ENCODE assay signal across 8 mouse cellular contexts in genomic region chr11:51658705-51659104, GRCm38 (mm10). TPM values are rescaled to one million over a fixed set of nuclear protein-coding genes. Genes with fewer than 3 reads are reported as not detected.
A peak's percentile ranks its signal among the peaks of the same experiment; 100 is the strongest.
DNase-seq lines count a peak whose midpoint lies in the region; ATAC-seq and TF ChIP-seq lines count a peak whose summit lies in the region.

No protein-coding gene starts in this region.

- no peaks in the 10 kb centered on the region for H3K36me3 ChIP-seq in hindbrain, embryonic 13.5 days
- no peaks in the 10 kb centered on the region for H3K36me3 ChIP-seq in hindbrain, embryonic 10.5 days
- H3K36me3 ChIP-seq in E14TG2a.4 (ENCODE audit: insufficient read depth, low read length): peaks cover 44% of the 10 kb centered on the region
- no peaks in the 10 kb centered on the region for H3K36me3 ChIP-seq in embryonic facial prominence, embryonic 15.5 days
- peaks cover 9% of the 10 kb centered on the region; the same call in 1 of the 2 replicates for H3K36me3 ChIP-seq in limb, embryonic 10.5 days

- H3K9ac ChIP-seq in hindbrain, embryonic 13.5 days: no peak overlapping the region
- H3K9ac ChIP-seq in embryonic facial prominence, embryonic 15.5 days: no peak overlapping the region

- H3K4me3 ChIP-seq in hindbrain, embryonic 13.5 days: no peak overlapping the region
- no peak overlapping the region for H3K4me3 ChIP-seq in hindbrain, embryonic 10.5 days
- peak overlapping the region; percentile 37 for H3K4me3 ChIP-seq in E14TG2a.4 (replicated peaks; ENCODE audit: low read length)
- H3K4me3 ChIP-seq in embryonic facial prominence, embryonic 15.5 days (replicated peaks): no peak overlapping the region
- H3K4me3 ChIP-seq in limb, embryonic 10.5 days: no peak overlapping the region

- no peak for TF ChIP-seq CTCF in E14TG2a.4 (conservative IDR thresholded peaks at IDR 0.05; ENCODE audit: low read length)

- 72% methylated on average over 6 of the region's 6 CpGs for WGBS in hindbrain, embryonic 13.5 days
- WGBS in hindbrain, embryonic 10.5 days: 79% methylated on average over 6 of the region's 6 CpGs
- WGBS in embryonic facial prominence, embryonic 15.5 days: 15% methylated on average over 6 of the region's 6 CpGs
- 73% methylated on average over 6 of the region's 6 CpGs for WGBS in limb, embryonic 10.5 days

- peaks cover 9% of the 10 kb centered on the region; the same call in 1 of the 2 replicates for H3K4me1 ChIP-seq in hindbrain, embryonic 13.5 days (replicated peaks)
- H3K4me1 ChIP-seq in hindbrain, embryonic 10.5 days (replicated peaks): peaks cover 6% of the 10 kb centered on the region; the same call in 1 of the 2 replicates
- H3K4me1 ChIP-seq in E14TG2a.4 (replicated peaks; ENCODE audit: low read depth, low read length): peaks cover 84% of the 10 kb centered on the region
- peaks cover 33% of the 10 kb centered on the region for H3K4me1 ChIP-seq in embryonic facial prominence, embryonic 15.5 days
- H3K4me1 ChIP-seq in limb, embryonic 10.5 days: peaks cover 19% of the 10 kb centered on the region

- no peak overlapping the region for H3K4me2 ChIP-seq in hindbrain, embryonic 13.5 days
- 0 out of 2 replicates have a peak overlapping the region, but pooled peaks have one; percentile 8 for H3K4me2 ChIP-seq in embryonic facial prominence, embryonic 15.5 days (replicated peaks)

- peak; percentile 71; the same call in 1 of the 2 replicates for ATAC-seq in hindbrain, embryonic 13.5 days (ENCODE audit: low FRiP score)
- peak; percentile 80 for ATAC-seq in embryonic facial prominence, embryonic 15.5 days (ENCODE audit: insufficient number of reproducible peaks, low FRiP score, low TSS enrichment, low read depth)

- peak overlapping the region; percentile 41 for H3K27ac ChIP-seq in hindbrain, embryonic 13.5 days
- no peak overlapping the region; the same call in 1 of the 2 replicates for H3K27ac ChIP-seq in hindbrain, embryonic 10.5 days
- peak overlapping the region; percentile 72 for H3K27ac ChIP-seq in embryonic facial prominence, embryonic 15.5 days (replicated peaks)
- H3K27ac ChIP-seq in limb, embryonic 10.5 days: peak overlapping the region; percentile 17

- H3K9me3 ChIP-seq in hindbrain, embryonic 13.5 days: no peaks in the 10 kb centered on the region
- H3K9me3 ChIP-seq in hindbrain, embryonic 10.5 days: no peaks in the 10 kb centered on the region
- H3K9me3 ChIP-seq in E14TG2a.4 (ENCODE audit: low read length): peaks cover 10% of the 10 kb centered on the region
- H3K9me3 ChIP-seq in embryonic facial prominence, embryonic 15.5 days (replicated peaks): no peaks in the 10 kb centered on the region
- H3K9me3 ChIP-seq in limb, embryonic 10.5 days (replicated peaks): no peaks in the 10 kb centered on the region

- H3K27me3 ChIP-seq in hindbrain, embryonic 13.5 days: 0 out of 2 replicates have a peak, but pooled peaks cover 3% of the 10 kb centered on the region
- no peaks in the 10 kb centered on the region for H3K27me3 ChIP-seq in hindbrain, embryonic 10.5 days (ENCODE audit: insufficient read depth, poor library complexity, severe bottlenecking)
- H3K27me3 ChIP-seq in E14TG2a.4 (ENCODE audit: insufficient read depth, low read length): no peaks in the 10 kb centered on the region
- H3K27me3 ChIP-seq in embryonic facial prominence, embryonic 15.5 days: no peaks in the 10 kb centered on the region
- no peaks in the 10 kb centered on the region for H3K27me3 ChIP-seq in limb, embryonic 10.5 days (ENCODE audit: low read depth, poor library complexity, severe bottlenecking)

- no peak for DNase-seq in hindbrain, embryonic 10.5 days (ENCODE audit: low spot score)
- DNase-seq in limb, embryonic 10.5 days (ENCODE audit: low spot score): no peak
- no peak for DNase-seq in cerebellum, postnatal 14 days
- DNase-seq in right cerebral cortex, postnatal 36 days (ENCODE audit: low spot score in 2 of 2): no peak
- no peak for DNase-seq in layer of hippocampus, adult 11-12 months (ENCODE audit: low spot score)

RNA-seq across cellular contexts. Expression of gene D930048N14Rik, which starts 8.0 kb away (rescaled TPM):
- polyA plus RNA-seq in hindbrain, embryonic 13.5 days (2015; fragmentation: Nextera tagmentation; extraction: Ambion mirVana): 0.63 and 0.83 TPM in 2 replicates
- 0.82 and 1.3 TPM in 2 replicates for polyA plus RNA-seq in hindbrain, embryonic 10.5 days (2016; fragmentation: Nextera tagmentation; extraction: Ambion mirVana)
- 4.5 and 5.2 TPM in 2 replicates for polyA plus RNA-seq in embryonic facial prominence, embryonic 15.5 days (2015; fragmentation: Nextera tagmentation; extraction: Ambion mirVana)
- 3.2 and 4.1 TPM in 2 replicates for polyA plus RNA-seq in limb, embryonic 10.5 days (2016; fragmentation: Nextera tagmentation; extraction: Ambion mirVana)

RNA-seq across cellular contexts. Expression of gene N4bp3, which starts 8.1 kb away (rescaled TPM):
- 12.9 and 14.1 TPM in 2 replicates for polyA plus RNA-seq in hindbrain, embryonic 13.5 days (2015; fragmentation: Nextera tagmentation; extraction: Ambion mirVana)
- polyA plus RNA-seq in hindbrain, embryonic 10.5 days (2016; fragmentation: Nextera tagmentation; extraction: Ambion mirVana): 18.3 and 19.5 TPM in 2 replicates
- 41.0 and 45.4 TPM in 2 replicates for polyA plus RNA-seq in embryonic facial prominence, embryonic 15.5 days (2015; fragmentation: Nextera tagmentation; extraction: Ambion mirVana)
- polyA plus RNA-seq in limb, embryonic 10.5 days (2016; fragmentation: Nextera tagmentation; extraction: Ambion mirVana): 27.9 and 34.3 TPM in 2 replicates

RNA-seq across cellular contexts. Expression of gene Rmnd5b, which starts 23.0 kb away (rescaled TPM):
- polyA plus RNA-seq in hindbrain, embryonic 13.5 days (2015; fragmentation: Nextera tagmentation; extraction: Ambion mirVana): 74.8 and 77.7 TPM in 2 replicates
- polyA plus RNA-seq in hindbrain, embryonic 10.5 days (2016; fragmentation: Nextera tagmentation; extraction: Ambion mirVana): 38.9 and 45.6 TPM in 2 replicates
- 53.1 and 55.1 TPM in 2 replicates for polyA plus RNA-seq in embryonic facial prominence, embryonic 15.5 days (2015; fragmentation: Nextera tagmentation; extraction: Ambion mirVana)
- 37.1 and 42.1 TPM in 2 replicates for polyA plus RNA-seq in limb, embryonic 10.5 days (2016; fragmentation: Nextera tagmentation; extraction: Ambion mirVana)

RNA-seq across cellular contexts. Expression of gene 0610009B22Rik, which starts 30.0 kb away (rescaled TPM):
- polyA plus RNA-seq in hindbrain, embryonic 13.5 days (2015; fragmentation: Nextera tagmentation; extraction: Ambion mirVana): 118 and 121 TPM in 2 replicates
- 84.3 and 91.5 TPM in 2 replicates for polyA plus RNA-seq in hindbrain, embryonic 10.5 days (2016; fragmentation: Nextera tagmentation; extraction: Ambion mirVana)
- 84.8 and 92.6 TPM in 2 replicates for polyA plus RNA-seq in embryonic facial prominence, embryonic 15.5 days (2015; fragmentation: Nextera tagmentation; extraction: Ambion mirVana)
- 73.4 and 80.2 TPM in 2 replicates for polyA plus RNA-seq in limb, embryonic 10.5 days (2016; fragmentation: Nextera tagmentation; extraction: Ambion mirVana)

RNA-seq across cellular contexts. Expression of gene Nhp2, which starts 39.2 kb away (rescaled TPM):
- polyA plus RNA-seq in hindbrain, embryonic 13.5 days (2015; fragmentation: Nextera tagmentation; extraction: Ambion mirVana): 99.6 and 108 TPM in 2 replicates
- 209 and 250 TPM in 2 replicates for polyA plus RNA-seq in hindbrain, embryonic 10.5 days (2016; fragmentation: Nextera tagmentation; extraction: Ambion mirVana)
- polyA plus RNA-seq in embryonic facial prominence, embryonic 15.5 days (2015; fragmentation: Nextera tagmentation; extraction: Ambion mirVana): 138 and 147 TPM in 2 replicates
- polyA plus RNA-seq in limb, embryonic 10.5 days (2016; fragmentation: Nextera tagmentation; extraction: Ambion mirVana): 230 and 312 TPM in 2 replicates
